Mouse (Mus musculus): ENCODE measurements around the gene Crip1. TPM values are rescaled to one million over a fixed set of nuclear protein-coding genes. Genes with fewer than 3 reads are reported as not detected.

Gene Crip1
- total and polyA plus RNA-seq, 3 experiments = 194 to 429 (median 200) TPM

DNA sequence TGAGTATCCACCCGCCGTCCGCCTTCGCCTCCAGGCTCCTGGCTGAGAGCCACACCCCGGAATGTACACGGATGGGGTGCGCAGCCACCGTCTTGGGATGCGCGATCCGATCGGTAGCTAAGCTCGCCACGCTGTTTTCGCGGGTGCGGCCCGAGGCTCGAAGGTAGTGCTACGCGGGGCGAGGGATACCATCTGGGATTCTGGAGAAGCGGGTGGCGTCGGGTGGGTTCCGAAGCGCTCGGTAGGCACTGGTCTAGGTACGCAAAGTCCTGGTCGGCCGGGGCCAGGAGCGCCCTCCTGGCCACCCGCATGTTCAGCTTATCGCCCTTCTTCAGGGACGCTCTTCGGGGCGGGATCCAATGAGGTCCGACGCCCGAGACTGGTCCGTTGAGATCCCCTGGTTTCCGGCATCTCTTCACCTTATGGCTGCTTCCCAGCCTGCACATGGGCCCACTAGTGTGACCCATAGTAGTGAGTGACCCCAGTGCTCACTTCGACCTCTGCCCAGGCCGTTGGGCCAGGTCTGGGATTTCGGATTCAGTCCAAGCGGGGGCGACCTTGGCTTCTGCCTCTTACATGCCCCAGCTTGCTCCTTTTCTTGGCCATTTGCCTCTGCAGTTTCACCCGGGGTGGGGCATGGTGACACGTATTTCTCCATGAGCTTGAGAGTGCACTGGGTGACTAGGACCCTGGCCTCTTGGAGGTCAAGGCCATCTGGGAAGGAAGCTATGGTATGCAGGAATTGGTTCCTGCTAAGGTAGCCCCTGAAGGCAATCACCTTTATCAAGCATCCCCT is 5.3 kb upstream of the Crip1 start:
- TF ChIP-seq CTCF (IDR thresholded peaks at IDR 0.05) (no peak), POLR2A (IDR thresholded peaks at IDR 0.05; ENCODE audit: insufficient read depth, low read depth, low read length) (no peak; the same call in 1 of the 2 replicates), EP300 (IDR thresholded peaks at IDR 0.05; ENCODE audit: insufficient read depth, low read depth, low read length) (0 out of 2 replicates have a peak, but pooled peaks have one; percentile 65)
- 1% methylated on average over 49 of the region's 49 CpGs for WGBS
- Histone ChIP-seq H3K4me1 (ENCODE audit: control insufficient read depth, insufficient read depth, low read length) (peaks cover 27% of the 10 kb centered on the region), H3K9ac (ENCODE audit: low read depth, low read length) (peak overlapping the region; percentile 99), H3K27me3 (ENCODE audit: control insufficient read depth, insufficient read depth, low read length) (no peaks in the 10 kb centered on the region), H3K79me2 (replicated peaks; ENCODE audit: control insufficient read depth, insufficient read depth, low read length) (0 out of 2 replicates have a peak, but pooled peaks cover 1% of the 10 kb centered on the region), H3K4me3 (peak overlapping the region; percentile 84), H3K27ac (peak overlapping the region; percentile 100), H3K36me3 (ENCODE audit: control insufficient read depth, insufficient read depth, low read length) (peaks cover 20% of the 10 kb centered on the region)
- DNase-seq = peak; percentile 80 to 84
- intact Hi-C loops (cut with DNase I) = loop anchor here (1.0 to 5.0 kb wide), 2 partner anchors 14 to 189 kb away; no protein-coding TSS in a partner anchor

DNA sequence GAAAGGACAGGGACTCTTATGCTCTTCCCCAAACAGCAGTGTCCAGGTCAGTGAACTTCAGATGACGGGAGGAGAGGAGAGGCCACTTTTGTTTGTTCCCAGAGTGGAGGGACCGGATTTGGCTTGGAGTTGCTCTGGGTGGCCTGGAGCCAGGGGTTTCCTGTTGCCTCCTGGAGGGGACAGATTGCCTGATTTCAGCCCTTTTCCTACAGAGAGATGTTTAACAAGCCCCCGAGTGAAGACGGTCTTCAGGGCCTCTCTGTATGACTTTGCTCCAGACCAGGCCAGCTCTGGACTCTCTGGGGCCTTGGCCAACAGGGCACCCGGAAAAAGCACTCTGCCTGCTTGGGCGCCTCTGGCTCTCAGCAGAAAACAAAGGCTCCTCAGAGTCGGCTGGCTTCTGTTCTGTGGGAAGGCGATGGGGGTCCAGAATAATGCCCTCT is 4.6 kb upstream of the Crip1 start:
- Histone ChIP-seq H3K9ac (ENCODE audit: low read depth, low read length) (peak overlapping the region; percentile 99), H3K27ac (peak overlapping the region; percentile 100), H3K79me2 (replicated peaks; ENCODE audit: control insufficient read depth, insufficient read depth, low read length) (0 out of 2 replicates have a peak, but pooled peaks cover 1% of the 10 kb centered on the region), H3K27me3 (ENCODE audit: control insufficient read depth, insufficient read depth, low read length) (no peaks in the 10 kb centered on the region), H3K4me1 (ENCODE audit: control insufficient read depth, insufficient read depth, low read length) (peaks cover 32% of the 10 kb centered on the region), H3K4me3 (peak overlapping the region; percentile 84), H3K36me3 (ENCODE audit: control insufficient read depth, insufficient read depth, low read length) (peaks cover 21% of the 10 kb centered on the region)
- DNase-seq = peak; percentile 80 to 85
- WGBS = 6% methylated on average over 8 of the region's 8 CpGs
- peak; percentile 57; the same call in 1 of the 2 replicates for TF ChIP-seq POLR2A (IDR thresholded peaks at IDR 0.05; ENCODE audit: insufficient read depth, low read depth, low read length)
- no peak for TF ChIP-seq CTCF (IDR thresholded peaks at IDR 0.05)
- 0 out of 2 replicates have a peak, but pooled peaks have one; percentile 35 for TF ChIP-seq EP300 (IDR thresholded peaks at IDR 0.05; ENCODE audit: insufficient read depth, low read depth, low read length)
- intact Hi-C loops (cut with DNase I) = loop anchor here (1.0 to 5.0 kb wide), 2 partner anchors 14 to 189 kb away; no protein-coding TSS in a partner anchor

DNA sequence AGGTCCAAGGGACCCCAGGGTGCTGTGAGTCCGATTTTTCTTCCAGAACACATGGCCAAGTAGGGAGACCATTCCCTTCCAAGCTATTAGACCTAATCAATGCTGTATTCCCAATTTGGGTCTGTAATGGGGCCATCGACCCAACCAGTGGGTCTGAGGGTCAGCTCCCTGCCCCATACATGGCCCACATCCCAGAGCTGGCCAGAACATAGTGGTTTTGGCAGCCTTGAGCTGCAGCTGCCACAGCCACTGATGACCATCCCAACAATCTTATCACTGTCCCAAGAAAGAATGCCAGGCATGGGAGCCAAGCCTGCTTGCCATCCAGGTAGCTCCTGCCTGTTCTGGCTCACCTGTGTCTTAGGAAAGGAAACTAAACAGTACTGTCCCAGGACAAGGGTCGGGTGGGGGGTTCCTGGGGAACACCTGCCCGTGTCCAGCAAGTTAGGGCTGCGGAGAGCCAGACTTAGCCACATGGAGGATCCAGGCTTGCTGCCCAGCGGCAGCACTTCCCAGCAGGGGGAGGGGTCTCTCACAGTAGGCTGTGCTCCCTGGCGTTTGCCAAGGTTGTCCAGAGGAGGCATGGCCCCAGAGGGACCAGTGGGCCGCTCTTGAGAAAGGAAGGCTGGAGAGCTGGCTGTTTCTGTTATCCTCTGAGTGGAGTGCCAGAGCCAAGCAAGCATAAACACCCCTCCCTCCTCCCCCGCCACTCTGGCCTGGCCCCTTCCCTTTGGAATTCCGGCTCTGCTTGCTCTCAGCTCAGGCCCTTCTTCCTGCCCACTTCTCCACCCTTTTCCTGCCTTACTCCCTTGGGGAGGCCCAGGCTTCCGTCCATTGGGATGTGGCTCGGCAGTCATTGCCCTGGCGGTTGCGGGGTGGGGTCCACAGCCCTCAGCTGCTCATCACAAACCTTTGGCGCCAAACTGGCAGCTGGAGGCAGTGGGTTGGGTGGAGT is 3.8 kb upstream of the Crip1 start:
- H3K36me3 ChIP-seq (ENCODE audit: control insufficient read depth, insufficient read depth, low read length) = peaks cover 21% of the 10 kb centered on the region
- peak overlapping the region; percentile 99 for H3K9ac ChIP-seq (ENCODE audit: low read depth, low read length)
- peak overlapping the region; percentile 84 for H3K4me3 ChIP-seq
- peak; percentile 89 to 93 for DNase-seq
- WGBS = 5% methylated on average over 15 of the region's 15 CpGs
- H3K4me1 ChIP-seq (ENCODE audit: control insufficient read depth, insufficient read depth, low read length) = peaks cover 39% of the 10 kb centered on the region
- intact Hi-C loops (cut with DNase I) = loop anchor here (1.0 to 5.0 kb wide), 3 partner anchors 141 to 225 kb away; partner anchors contain the start of gene Brf1
- 0 out of 2 replicates have a peak, but pooled peaks cover 1% of the 10 kb centered on the region for H3K79me2 ChIP-seq (replicated peaks; ENCODE audit: control insufficient read depth, insufficient read depth, low read length)
- TF ChIP-seq CTCF (IDR thresholded peaks at IDR 0.05) = peak; percentile 38
- peak; percentile 92 for TF ChIP-seq EP300 (IDR thresholded peaks at IDR 0.05; ENCODE audit: insufficient read depth, low read depth, low read length)
- TF ChIP-seq POLR2A (IDR thresholded peaks at IDR 0.05; ENCODE audit: insufficient read depth, low read depth, low read length) = peak; percentile 80; the same call in 1 of the 2 replicates
- H3K27ac ChIP-seq = peak overlapping the region; percentile 100
- H3K27me3 ChIP-seq (ENCODE audit: control insufficient read depth, insufficient read depth, low read length) = no peaks in the 10 kb centered on the region

DNA sequence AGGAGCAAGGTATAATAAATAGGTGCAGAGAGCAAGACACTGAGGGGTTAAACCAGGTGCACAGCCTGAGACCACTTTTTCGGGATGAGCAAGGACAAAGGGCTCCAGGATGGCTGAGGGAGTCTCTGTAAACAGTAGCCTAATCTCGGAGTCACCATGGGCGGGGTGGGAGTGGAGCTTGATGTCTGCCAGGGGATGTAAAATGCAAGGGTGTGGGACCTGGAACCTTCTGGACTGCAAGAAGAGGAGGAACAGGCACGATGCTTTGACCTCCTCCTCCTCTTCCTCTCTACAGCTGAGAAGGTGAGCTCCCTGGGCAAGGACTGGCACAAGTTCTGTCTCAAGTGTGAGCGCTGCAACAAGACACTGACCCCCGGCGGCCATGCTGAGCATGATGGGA is 3.0 kb upstream of the Crip1 start:
- peaks cover 21% of the 10 kb centered on the region for H3K36me3 ChIP-seq (ENCODE audit: control insufficient read depth, insufficient read depth, low read length)
- peak overlapping the region; percentile 60 for H3K9ac ChIP-seq (ENCODE audit: low read depth, low read length)
- TF ChIP-seq EP300 (IDR thresholded peaks at IDR 0.05; ENCODE audit: insufficient read depth, low read depth, low read length) (peak; percentile 74), CTCF (IDR thresholded peaks at IDR 0.05) (peak; percentile 39), POLR2A (IDR thresholded peaks at IDR 0.05; ENCODE audit: insufficient read depth, low read depth, low read length) (no peak)
- H3K27ac ChIP-seq = peak overlapping the region; percentile 100
- H3K4me1 ChIP-seq (ENCODE audit: control insufficient read depth, insufficient read depth, low read length) = peaks cover 46% of the 10 kb centered on the region
- peak overlapping the region; percentile 84 for H3K4me3 ChIP-seq
- DNase-seq = peak; percentile 69
- intact Hi-C loops (cut with DNase I) = loop anchor here (2.0 to 5.0 kb wide), 2 partner anchors 142 to 191 kb away; partner anchors contain the start of gene Brf1
- WGBS = 7% methylated on average over 7 of the region's 7 CpGs
- 0 out of 2 replicates have a peak, but pooled peaks cover 1% of the 10 kb centered on the region for H3K79me2 ChIP-seq (replicated peaks; ENCODE audit: control insufficient read depth, insufficient read depth, low read length)
- H3K27me3 ChIP-seq (ENCODE audit: control insufficient read depth, insufficient read depth, low read length) = no peaks in the 10 kb centered on the region

Measured in heart, adult 2 months (tissue).